Mouse (Mus musculus): Measurements from ENCODE around the gene Fat3.

Fat3 gene

GRCm38 (mm10) chr9:16310855-16311848, 189.9 kb downstream of the Fat3 start:
- no peak for DNase-seq (ENCODE audit: low spot score)

GRCm38 (mm10) chr9:16310305-16310704, 190.8 kb downstream of the Fat3 start:
- DNase-seq (ENCODE audit: low spot score) = no peak

- no peak for DNase-seq (ENCODE audit: low spot score)
These were observed 193.3 kb downstream of the Fat3 start for GRCm38 (mm10) chr9:16307789-16308188.

GRCm38 (mm10) chr9:16306222-16306621, 194.9 kb downstream of the Fat3 start:
- no peak for DNase-seq (ENCODE audit: low spot score)

GRCm38 (mm10) chr9:16305396-16306086, 195.5 kb downstream of the Fat3 start:
- DNase-seq (ENCODE audit: low spot score) = no peak

GRCm38 (mm10) chr9:16304949-16305348, 196.1 kb downstream of the Fat3 start:
- DNase-seq (ENCODE audit: low spot score) = no peak

- DNase-seq (ENCODE audit: low spot score) = no peak
These were observed 198.6 kb downstream of the Fat3 start for GRCm38 (mm10) chr9:16302484-16302883.

GRCm38 (mm10) chr9:16297935-16298334, 203.2 kb downstream of the Fat3 start:
- no peak for DNase-seq (ENCODE audit: low spot score)

- no peak for DNase-seq (ENCODE audit: low spot score)
These were observed 206.9 kb downstream of the Fat3 start for GRCm38 (mm10) chr9:16293928-16294806.

- no peak for DNase-seq (ENCODE audit: low spot score)
These were observed 208.6 kb downstream of the Fat3 start for GRCm38 (mm10) chr9:16292492-16292891.

GRCm38 (mm10) chr9:16290911-16291310, 210.2 kb downstream of the Fat3 start:
- DNase-seq (ENCODE audit: low spot score) = no peak

GRCm38 (mm10) chr9:16283033-16283432, 218.1 kb downstream of the Fat3 start:
- no peak for DNase-seq (ENCODE audit: low spot score)

- no peak for DNase-seq (ENCODE audit: low spot score)
These were observed 218.7 kb downstream of the Fat3 start for GRCm38 (mm10) chr9:16282291-16282804.

GRCm38 (mm10) chr9:16275589-16275988, 225.5 kb downstream of the Fat3 start:
- DNase-seq (ENCODE audit: low spot score) = no peak

GRCm38 (mm10) chr9:16274130-16274529, 227.0 kb downstream of the Fat3 start:
- DNase-seq (ENCODE audit: low spot score) = no peak

GRCm38 (mm10) chr9:16272810-16273209, 228.3 kb downstream of the Fat3 start:
- DNase-seq (ENCODE audit: low spot score) = no peak

- DNase-seq (ENCODE audit: low spot score) = no peak
These were observed 230.3 kb downstream of the Fat3 start for GRCm38 (mm10) chr9:16270768-16271114.

- no peak for DNase-seq (ENCODE audit: low spot score)
These were observed 230.9 kb downstream of the Fat3 start for GRCm38 (mm10) chr9:16270056-16270767.

- no peak for DNase-seq (ENCODE audit: low spot score)
These were observed 235.6 kb downstream of the Fat3 start for GRCm38 (mm10) chr9:16265519-16265918.

- no peak for DNase-seq (ENCODE audit: low spot score)
These were observed 243.7 kb downstream of the Fat3 start for GRCm38 (mm10) chr9:16257241-16257840.

Measured in MN1 (cell line).